Mouse (Mus musculus) forebrain, embryonic 11.5 days (tissue): ENCODE measurements at regions not wholly inside any gene's neighbourhood (a gene's known extent, or its start where the extent isn't known, plus 50 kb on each side); places are given as distances from the start of the nearest gene placed in this dataset.
A peak's percentile ranks its signal among the peaks of the same experiment; 100 is the strongest.

Experiments
- ATAC-seq: fragments of 200-750 bp; cut with Nextera tagmentation; replicated peaks from 2 replicates; pipeline ENCODE4 v1.8.0; 2017; ENCODE audit warnings: moderate TSS enrichment; ENCODE audit not compliant: low FRiP score
- DNase-seq: peaks from one replicate; pipeline ENCODE4 v3.0.0-alpha.2; 2017; ENCODE audit warnings: low spot score
- H3K27ac ChIP-seq: fragments of 300-500 bp; sonication (generic); 2 replicates; pipeline ENCODE4 v1.5.1; 2014; ENCODE audit warnings: low read depth, low read length
- H3K27me3 ChIP-seq: fragments of 300-500 bp; sonication (generic); 2 replicates; pipeline ENCODE4 v1.6.1; 2014; ENCODE audit warnings: mild to moderate bottlenecking, low read length, mixed read lengths; ENCODE audit not compliant: control insufficient read depth, insufficient read depth
- H3K36me3 ChIP-seq: fragments of 300-500 bp; sonication (generic); 2 replicates; pipeline ENCODE4 v1.6.1; 2014; ENCODE audit warnings: mild to moderate bottlenecking, low read length, moderate library complexity, mixed read lengths; ENCODE audit not compliant: control insufficient read depth, insufficient read depth
- H3K4me1 ChIP-seq: fragments of 300-500 bp; sonication (generic); replicated peaks from 2 replicates; pipeline ENCODE4 v1.6.1; 2014; ENCODE audit warnings: low read length, mixed read lengths; ENCODE audit not compliant: control insufficient read depth, insufficient read depth
- H3K4me2 ChIP-seq: fragments of 300-500 bp; sonication (generic); 2 replicates; pipeline ENCODE4 v1.6.1; 2014; ENCODE audit warnings: low read depth, mild to moderate bottlenecking, low read length, moderate library complexity, mixed read lengths; ENCODE audit not compliant: severe bottlenecking
- H3K4me3 ChIP-seq: fragments of 300-500 bp; sonication (generic); 2 replicates; pipeline ENCODE4 v1.5.1; 2014; ENCODE audit warnings: low read depth, low read length
- H3K9ac ChIP-seq: fragments of 300-500 bp; sonication (generic); 2 replicates; pipeline ENCODE4 v1.6.1; 2014; ENCODE audit warnings: low read length
- H3K9me3 ChIP-seq: fragments of 300-500 bp; sonication (generic); 2 replicates; pipeline ENCODE4 v1.6.1; 2016; ENCODE audit warnings: low read length, mixed read lengths; ENCODE audit not compliant: control insufficient read depth
- WGBS: fragments of 180-500 bp; shearing (Covaris S2); extraction: QIAGEN DNeasy Blood & Tissue Kit; methylation state at CpG from one replicate; pipeline ENCODE4 v1.1.7; 2014; 5-methylcytosine and 5-hydroxymethylcytosine counted together

DNA sequence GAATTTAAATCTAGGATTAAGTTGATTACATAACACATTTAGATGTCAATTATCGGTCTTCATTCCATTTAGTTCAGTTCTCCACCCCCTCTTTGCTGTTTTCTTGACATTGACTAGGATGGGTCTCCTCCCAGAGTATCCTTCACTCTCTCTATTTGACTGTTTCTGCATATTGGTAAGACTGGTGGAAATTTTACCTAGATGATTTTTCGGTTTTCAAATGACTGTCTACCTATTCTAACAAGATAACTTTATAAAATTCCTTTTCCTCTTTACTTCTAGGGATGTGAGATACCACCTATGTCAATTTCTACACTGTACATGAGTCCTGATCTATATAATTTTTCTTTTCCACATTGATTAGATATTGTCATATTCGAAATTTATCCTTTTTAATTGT lies 142.4 kb upstream of the Ccdc54 start:
- Histone ChIP-seq H3K27ac (no peak overlapping the region), H3K4me3 (no peak overlapping the region), H3K4me2 (no peak overlapping the region), H3K4me1 (peaks cover 4% of the 10 kb centered on the region), H3K27me3 (no peaks in the 10 kb centered on the region), H3K9me3 (no peaks in the 10 kb centered on the region), H3K36me3 (no peaks in the 10 kb centered on the region), H3K9ac (no peak overlapping the region)
- DNase-seq = no peak
- ATAC-seq = no peak
- 92% methylated on average over 3 of the region's 3 CpGs for WGBS

DNA sequence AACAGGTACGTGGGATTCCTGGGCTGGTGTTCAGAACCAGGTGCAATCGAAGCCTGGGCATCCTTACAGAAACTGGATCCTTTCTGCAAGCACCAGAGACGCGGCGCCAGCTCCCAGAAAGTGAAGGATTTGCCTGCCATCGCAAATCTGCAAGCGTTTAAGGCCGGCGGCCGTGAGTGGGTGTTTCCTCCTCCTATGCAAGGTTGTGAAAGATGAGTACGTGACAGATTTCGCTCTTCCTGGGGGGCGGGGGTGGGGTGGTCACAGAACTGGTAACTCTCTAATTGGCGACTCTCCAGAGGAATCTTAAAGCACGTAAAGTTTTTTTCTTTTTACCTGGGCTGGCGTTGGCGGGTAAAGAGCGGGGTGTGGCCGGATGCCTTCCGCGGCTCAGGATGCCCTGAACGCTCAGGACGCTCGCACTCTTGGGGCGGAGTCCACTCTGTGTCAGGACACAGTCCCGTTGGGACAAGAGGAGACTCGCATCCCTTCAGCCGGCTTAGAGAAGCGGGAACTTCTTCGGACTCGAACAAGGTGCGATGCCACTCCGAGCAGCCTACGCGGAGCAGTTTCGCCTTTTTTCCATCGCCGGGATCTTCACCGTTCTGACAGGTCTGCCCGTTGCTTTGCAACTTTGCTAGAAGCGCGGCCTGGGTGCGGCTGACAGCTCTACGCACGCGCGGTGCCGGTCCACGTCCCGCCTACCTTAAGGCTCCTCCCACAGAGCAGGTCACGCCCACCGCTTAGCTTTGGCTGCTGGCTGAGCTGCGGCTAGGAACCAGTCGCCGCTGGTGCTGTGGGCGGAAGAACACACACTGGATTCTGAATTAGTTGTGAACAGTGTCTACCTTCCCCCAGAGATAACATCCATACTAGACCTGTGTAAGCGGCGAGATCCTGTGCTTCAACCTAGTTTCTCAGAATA lies 141.4 kb upstream of the Ccdc54 start:
- peak overlapping the region; percentile 59 for H3K9ac ChIP-seq
- H3K36me3 ChIP-seq = no peaks in the 10 kb centered on the region
- ATAC-seq (peak; percentile 95), DNase-seq (peak; percentile 94)
- H3K4me2 ChIP-seq = peak overlapping the region; percentile 86
- WGBS = under 1% methylated on average over 58 of the region's 58 CpGs
- peaks cover 2% of the 10 kb centered on the region for H3K4me1 ChIP-seq
- no peak overlapping the region for H3K27ac ChIP-seq
- peak overlapping the region; percentile 56 for H3K4me3 ChIP-seq
- no peaks in the 10 kb centered on the region for H3K9me3 ChIP-seq
- no peaks in the 10 kb centered on the region for H3K27me3 ChIP-seq

DNA sequence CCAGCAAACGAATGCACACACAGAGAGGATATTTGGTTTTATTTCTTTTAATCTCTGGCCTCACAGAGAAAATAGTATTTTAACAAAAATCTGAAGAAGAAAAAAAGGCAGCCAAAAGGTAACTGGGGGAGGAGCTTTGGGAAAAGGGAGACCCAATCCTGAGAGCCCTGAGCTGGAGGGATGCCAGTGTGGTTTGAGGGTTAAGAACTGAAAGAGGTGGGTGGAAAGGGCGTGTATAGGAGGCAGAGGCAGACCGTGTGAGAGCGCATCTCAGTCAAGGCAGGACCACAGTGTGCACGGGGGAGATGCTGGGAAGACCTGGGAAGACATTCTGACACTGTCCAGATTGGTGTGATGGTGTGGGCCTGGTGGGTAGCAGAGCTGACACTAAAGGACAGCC lies 138.4 kb upstream of the Ccdc54 start:
- DNase-seq (no peak), ATAC-seq (no peak)
- Histone ChIP-seq H3K4me2 (no peak overlapping the region), H3K9me3 (no peaks in the 10 kb centered on the region), H3K9ac (no peak overlapping the region), H3K27me3 (no peaks in the 10 kb centered on the region), H3K27ac (no peak overlapping the region), H3K36me3 (no peaks in the 10 kb centered on the region), H3K4me1 (no peaks in the 10 kb centered on the region), H3K4me3 (no peak overlapping the region)
- WGBS = 63% methylated on average over 5 of the region's 5 CpGs

DNA sequence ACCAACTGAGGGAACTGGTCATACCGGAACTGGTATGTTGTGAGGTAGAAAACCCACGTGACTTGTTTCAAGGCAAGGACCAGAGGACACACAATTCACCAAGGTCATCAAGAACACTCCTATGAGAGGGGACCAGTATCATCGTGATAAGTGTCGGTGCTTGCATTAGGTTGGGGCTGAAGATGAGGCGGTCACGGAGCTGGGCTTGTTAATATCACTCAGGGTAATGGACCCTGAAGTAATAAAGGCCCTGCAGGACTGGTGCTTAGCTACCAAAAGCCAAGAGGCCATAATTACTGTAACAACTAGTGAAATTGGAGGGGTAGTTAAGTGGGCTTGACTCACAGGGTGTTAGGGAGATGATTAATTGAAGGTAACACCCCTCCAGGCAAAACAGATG lies 132.2 kb upstream of the Ccdc54 start:
- ATAC-seq = no peak
- Histone ChIP-seq H3K27me3 (no peaks in the 10 kb centered on the region), H3K4me1 (no peaks in the 10 kb centered on the region), H3K4me2 (no peak overlapping the region), H3K9ac (no peak overlapping the region), H3K36me3 (no peaks in the 10 kb centered on the region), H3K27ac (no peak overlapping the region), H3K9me3 (no peaks in the 10 kb centered on the region), H3K4me3 (no peak overlapping the region)
- DNase-seq = no peak
- 87% methylated on average over 6 of the region's 6 CpGs for WGBS

DNA sequence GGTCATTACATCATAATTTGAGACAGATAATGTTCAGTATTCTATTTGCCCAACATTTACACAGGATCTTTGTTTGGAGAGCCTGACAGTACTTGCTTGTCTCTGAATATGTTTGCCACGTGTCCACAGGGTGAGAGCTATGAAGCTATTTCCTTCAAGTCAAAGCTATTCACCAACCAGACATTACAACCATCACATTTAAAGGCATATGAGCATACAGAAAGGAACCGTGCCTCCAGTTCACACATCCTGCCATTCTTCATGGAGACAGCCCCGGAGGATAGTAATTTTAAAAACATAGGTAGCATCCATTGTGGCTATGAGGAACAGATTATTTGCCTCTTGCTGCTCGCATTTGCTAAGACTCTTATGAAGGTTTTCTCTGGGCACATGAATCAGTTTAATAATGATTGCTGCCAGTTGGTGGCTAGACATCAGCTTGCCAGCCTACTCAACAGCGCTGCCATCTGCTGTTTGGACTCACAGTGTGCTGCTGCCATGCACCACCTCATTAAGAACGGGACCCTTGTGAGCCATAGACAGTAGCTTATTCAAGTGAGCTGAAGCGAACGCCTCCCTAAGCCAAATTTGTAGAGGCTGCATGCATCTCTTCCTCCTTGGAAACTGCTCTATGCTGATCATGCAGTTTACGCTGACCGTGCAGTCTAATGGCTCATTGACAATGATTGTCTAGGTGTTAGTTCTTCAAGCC lies 126.5 kb upstream of the Ccdc54 start:
- peak; percentile 64 for DNase-seq
- Histone ChIP-seq H3K4me3 (no peak overlapping the region), H3K27me3 (no peaks in the 10 kb centered on the region), H3K4me2 (no peak overlapping the region), H3K27ac (no peak overlapping the region), H3K9me3 (no peaks in the 10 kb centered on the region), H3K9ac (no peak overlapping the region), H3K4me1 (no peaks in the 10 kb centered on the region), H3K36me3 (no peaks in the 10 kb centered on the region)
- WGBS = 48% methylated on average over 10 of the region's 10 CpGs
- peak; percentile 88 for ATAC-seq

DNA sequence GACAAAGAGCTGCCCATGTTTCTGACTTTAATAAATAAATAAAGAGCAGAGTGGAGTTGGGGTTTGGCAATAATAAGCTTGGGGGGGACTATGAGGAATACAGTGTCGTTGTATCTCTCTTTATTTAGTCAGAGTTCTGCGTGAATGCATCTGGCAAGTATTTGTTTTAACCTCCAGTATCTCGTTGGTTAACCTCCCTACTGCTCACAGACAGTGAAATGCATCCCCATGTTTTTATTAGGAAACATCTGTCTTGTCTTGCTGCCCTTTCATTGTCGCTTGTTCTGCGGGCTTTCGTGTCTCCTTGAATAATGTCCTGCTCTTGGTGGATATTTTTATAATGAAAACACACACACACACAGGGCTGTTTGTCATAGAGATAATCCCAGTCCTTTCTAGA lies 118.8 kb upstream of the Ccdc54 start:
- H3K36me3 ChIP-seq = no peaks in the 10 kb centered on the region
- no peak overlapping the region for H3K9ac ChIP-seq
- 77% methylated on average over 6 of the region's 6 CpGs for WGBS
- no peak overlapping the region for H3K4me3 ChIP-seq
- ATAC-seq (no peak), DNase-seq (no peak)
- H3K4me2 ChIP-seq = no peak overlapping the region
- H3K27me3 ChIP-seq = no peaks in the 10 kb centered on the region
- H3K9me3 ChIP-seq = no peaks in the 10 kb centered on the region
- H3K4me1 ChIP-seq = no peaks in the 10 kb centered on the region
- H3K27ac ChIP-seq = no peak overlapping the region

DNA sequence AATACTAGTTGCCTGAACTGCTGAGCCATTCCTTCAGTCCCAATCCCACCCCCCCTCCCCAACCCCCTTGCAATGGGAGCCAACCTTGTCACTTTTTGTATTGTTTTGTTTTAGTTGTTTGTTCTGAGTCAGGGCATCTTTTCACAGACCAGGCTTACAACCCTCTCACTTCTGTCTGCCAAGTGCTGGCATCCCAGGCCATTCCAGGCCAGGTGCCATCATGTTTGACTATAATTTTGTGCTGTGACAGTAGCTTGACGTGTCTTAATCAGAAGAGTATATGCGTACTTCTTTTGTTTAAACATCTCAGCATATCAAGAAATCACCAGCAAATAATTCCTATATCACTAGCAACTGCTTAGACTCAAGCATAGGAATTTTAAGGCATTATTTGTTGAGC lies 117.0 kb upstream of the Ccdc54 start:
- WGBS = 96% methylated on average over 2 of the region's 2 CpGs
- ATAC-seq = no peak
- Histone ChIP-seq H3K9ac (no peak overlapping the region), H3K36me3 (no peaks in the 10 kb centered on the region), H3K4me1 (no peaks in the 10 kb centered on the region), H3K4me3 (no peak overlapping the region), H3K27me3 (no peaks in the 10 kb centered on the region), H3K4me2 (no peak overlapping the region), H3K9me3 (no peaks in the 10 kb centered on the region), H3K27ac (no peak overlapping the region)
- DNase-seq = no peak

DNA sequence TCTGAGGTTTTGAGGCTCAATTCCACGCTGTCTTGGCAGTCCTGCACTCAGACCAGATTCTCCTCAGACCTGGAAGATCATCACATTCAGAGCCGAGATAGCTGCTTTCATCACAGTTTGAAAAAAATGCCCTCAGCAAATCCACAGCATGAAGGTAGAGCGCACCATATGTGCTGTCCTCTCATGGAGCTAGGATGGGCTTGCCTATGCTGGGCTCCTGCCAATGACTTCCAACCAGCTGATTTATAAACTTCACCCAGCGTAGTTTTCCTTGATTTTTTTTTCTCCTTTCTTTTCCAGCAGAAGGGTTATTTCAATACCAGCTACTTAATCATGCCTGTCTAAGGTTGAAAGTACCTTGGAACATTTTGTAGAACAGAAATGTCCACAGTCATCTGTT lies 115.0 kb upstream of the Ccdc54 start:
- Histone ChIP-seq H3K4me2 (no peak overlapping the region), H3K9ac (no peak overlapping the region), H3K9me3 (no peaks in the 10 kb centered on the region), H3K36me3 (no peaks in the 10 kb centered on the region), H3K4me3 (no peak overlapping the region), H3K4me1 (no peaks in the 10 kb centered on the region), H3K27ac (no peak overlapping the region), H3K27me3 (no peaks in the 10 kb centered on the region)
- 84% methylated on average over 4 of the region's 4 CpGs for WGBS
- ATAC-seq = no peak
- no peak for DNase-seq
